Mouse (Mus musculus) lung, adult 2 months (tissue): ENCODE data around the gene Fam69a. TPM values are rescaled to one million over a fixed set of nuclear protein-coding genes. Genes with fewer than 3 reads are reported as not detected.

Experiments
- DNase-seq: peaks from one replicate; pipeline ENCODE4 v3.0.0; 2022
- H3K4me1 ChIP-seq: fragments of 200-500 bp; 2 replicates; pipeline ENCODE4 v1.6.1; 2011; ENCODE audit warnings: low read length; ENCODE audit not compliant: control insufficient read depth, insufficient read depth
- H3K4me3 ChIP-seq: fragments of 200-500 bp; replicated peaks from 2 replicates; pipeline ENCODE3; 2011; ENCODE audit warnings: low read depth, mild to moderate bottlenecking, control low read depth, low read length; ENCODE audit errors: extremely low read depth
- CTCF ChIP-seq: fragments of 200-500 bp; IDR thresholded peaks from 2 replicates; pipeline ENCODE4 v1.5.1; 2011; ENCODE audit warnings: mild to moderate bottlenecking, low read length, control low read depth; ENCODE audit not compliant: insufficient read depth
- POLR2A ChIP-seq: fragments of 200-500 bp; IDR thresholded peaks from 2 replicates; pipeline ENCODE4 v1.6.1; 2011; ENCODE audit warnings: low read depth, mild to moderate bottlenecking, control low read depth, low read length, borderline replicate concordance; ENCODE audit errors: extremely low read depth
- WGBS: fragments of 180-500 bp; shearing (Covaris S2); methylation state at CpG from one replicate; pipeline ENCODE4 v1.1.7; 2018; 5-methylcytosine and 5-hydroxymethylcytosine counted together
- polyA plus RNA-seq: library from polyadenylated mRNA; depleted of rRNA; stranded (reverse); fragments of >200 nt; gene quantifications from 2 replicates; pipeline ENCODE4 v1.2.3, GENCODE M21; 2012

The Fam69a gene
- polyA plus RNA-seq, 1 experiment: 4.4 TPM

DNA sequence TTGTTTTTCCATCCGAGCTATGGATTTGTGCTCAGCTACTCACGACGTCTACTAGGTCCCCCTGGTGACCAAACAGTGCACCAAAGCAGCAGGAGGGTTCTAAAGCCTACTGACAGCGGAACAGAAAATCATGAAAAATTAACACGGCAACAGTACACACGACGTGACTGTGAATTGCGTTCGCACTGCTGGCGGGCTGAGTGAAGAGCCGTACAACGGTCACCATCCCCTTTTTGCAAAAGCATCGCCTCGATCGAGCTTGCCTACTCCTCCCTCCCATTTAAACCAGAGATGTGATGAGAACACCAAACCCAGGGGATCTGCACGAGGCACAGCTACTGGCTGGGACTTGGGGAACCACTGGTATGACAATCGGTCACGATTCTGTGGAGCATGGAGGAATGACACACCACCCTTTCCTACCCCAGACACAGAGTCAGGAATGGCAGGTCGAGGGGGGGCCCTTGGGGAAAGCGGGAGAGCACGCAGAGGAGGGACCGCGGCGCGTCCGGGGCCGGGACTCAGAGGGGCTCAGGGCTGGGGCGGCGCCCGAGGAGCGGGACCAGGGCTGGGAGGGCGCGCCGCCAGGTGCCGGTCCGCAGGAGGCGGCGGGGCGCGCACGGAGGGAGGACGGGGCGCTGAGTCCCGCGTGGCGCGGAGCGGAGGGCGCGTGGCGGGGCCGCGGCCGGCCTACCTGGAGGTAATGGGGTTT lies 474 bp downstream of the Fam69a start:
- Histone ChIP-seq H3K4me1 (no peaks in the 10 kb centered on the region; the same call in 1 of the 2 replicates), H3K4me3 (peak overlapping the region; percentile 79)
- peak; percentile 72 for DNase-seq
- TF ChIP-seq POLR2A (no peak), CTCF (peak; percentile 67)
- under 1% methylated on average over 53 of the region's 54 CpGs for WGBS

DNA sequence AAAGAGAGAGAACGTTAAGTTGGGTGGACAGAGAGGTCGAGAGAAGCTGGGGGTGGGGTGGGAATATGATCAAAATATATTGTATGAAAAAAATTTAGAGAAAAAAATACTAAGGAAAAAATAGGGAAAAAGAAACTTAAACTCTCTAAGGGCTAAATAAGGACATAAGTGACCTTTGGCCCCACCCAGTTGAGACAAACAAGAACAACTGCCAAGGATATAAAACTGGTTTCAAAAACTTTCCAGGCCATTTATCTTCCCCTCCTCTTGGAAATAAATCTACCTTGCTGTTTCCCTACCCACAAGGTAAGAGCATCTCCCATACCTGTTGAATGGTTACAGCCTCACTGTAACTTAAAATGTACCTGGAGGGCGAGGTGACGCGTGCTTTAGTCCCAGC lies 2.9 kb downstream of the Fam69a start:
- WGBS: 84% methylated on average over 5 of the region's 5 CpGs
- Histone ChIP-seq H3K4me3 (no peak overlapping the region), H3K4me1 (peaks cover 2% of the 10 kb centered on the region; the same call in 1 of the 2 replicates)
- TF ChIP-seq CTCF: no peak
- no peak for TF ChIP-seq POLR2A
- no peak for DNase-seq

DNA sequence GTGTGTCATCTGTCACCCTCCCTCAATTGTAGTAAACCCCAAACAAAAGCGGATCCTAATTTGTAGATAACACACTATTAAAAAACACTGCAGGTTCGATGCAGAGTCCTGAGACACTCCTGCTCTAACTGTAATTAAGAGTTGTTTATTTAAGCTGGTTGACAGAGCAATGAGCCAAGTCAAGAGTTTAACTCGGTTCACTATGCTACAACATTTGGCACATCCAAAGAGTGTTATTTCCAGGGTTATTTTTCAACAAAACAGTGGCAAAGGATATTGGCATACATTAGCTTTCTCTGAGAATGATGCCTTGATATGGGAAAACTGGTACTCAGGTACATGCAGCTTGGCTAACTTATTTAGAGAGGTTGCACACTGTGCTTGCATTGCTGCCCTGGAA lies 4.9 kb downstream of the Fam69a start:
- no peak for TF ChIP-seq CTCF
- no peak for TF ChIP-seq POLR2A
- WGBS: 46% methylated on average over 3 of the region's 3 CpGs
- Histone ChIP-seq H3K4me1 (peaks cover 2% of the 10 kb centered on the region; the same call in 1 of the 2 replicates), H3K4me3 (no peak overlapping the region)
- no peak for DNase-seq

DNA sequence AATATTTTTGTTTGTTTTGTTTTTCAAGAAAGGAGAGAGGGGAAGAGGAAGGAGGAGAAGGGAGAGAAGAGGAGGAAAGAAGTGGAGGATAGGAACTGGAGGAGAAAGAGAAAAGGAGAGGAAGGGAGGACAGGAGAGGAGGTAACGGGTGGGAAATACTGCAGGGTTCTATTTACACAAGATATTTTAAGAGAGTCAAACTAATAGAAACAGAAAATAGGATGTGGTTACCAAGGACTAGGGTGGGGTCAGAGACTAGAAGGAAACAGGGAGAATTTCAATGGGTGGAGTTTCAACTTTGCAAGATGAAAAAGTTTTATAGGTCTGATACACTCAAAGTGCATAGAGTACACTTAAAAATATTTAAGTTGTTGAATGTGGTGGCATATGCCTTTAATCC lies 7.0 kb downstream of the Fam69a start:
- DNase-seq: no peak
- TF ChIP-seq CTCF (no peak), POLR2A (no peak)

DNA sequence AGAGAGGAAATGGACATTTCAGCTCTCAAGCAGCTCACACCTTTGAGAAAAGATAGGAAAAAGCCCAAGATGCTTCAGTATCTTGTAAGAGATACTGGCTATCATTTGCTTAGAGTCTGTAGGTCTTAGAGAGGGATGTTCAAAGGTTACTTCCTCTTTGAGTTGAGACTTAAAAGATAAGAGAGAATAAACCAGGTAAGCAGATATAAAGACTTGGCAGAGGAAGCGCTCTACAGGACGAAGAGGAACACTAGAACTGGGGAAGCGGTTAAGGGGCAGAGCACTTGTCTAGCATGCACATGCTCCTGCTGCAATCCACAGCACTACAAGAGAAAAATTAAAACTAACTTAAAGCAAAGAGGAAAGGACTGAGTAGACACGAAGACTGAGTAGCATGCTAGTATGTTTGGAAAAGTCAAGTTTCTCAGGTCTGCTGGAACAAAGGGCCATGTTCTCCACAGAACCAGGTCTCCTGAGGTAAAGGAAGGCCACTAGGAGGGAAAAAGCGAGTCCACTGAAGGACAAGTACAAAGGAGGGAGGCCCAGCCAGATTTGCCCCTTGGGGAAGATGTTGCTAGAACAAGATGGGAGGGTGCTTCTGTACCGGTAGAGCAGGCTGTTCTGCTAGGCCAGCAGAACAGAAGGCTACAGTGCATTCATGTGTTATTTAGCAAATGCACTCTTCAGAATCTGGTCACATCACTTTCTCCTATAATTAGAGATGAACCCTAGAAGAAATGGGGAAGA lies 8.4 kb downstream of the Fam69a start:
- DNase-seq: peak; percentile 6
- 72% methylated on average over 6 of the region's 6 CpGs for WGBS
- H3K4me3 ChIP-seq: no peak overlapping the region
- peaks cover 3% of the 10 kb centered on the region; the same call in 1 of the 2 replicates for H3K4me1 ChIP-seq
- TF ChIP-seq CTCF (no peak), POLR2A (no peak)

More for the DNA sequence above, 7.0 kb downstream of the Fam69a start:
- Histone ChIP-seq H3K4me1 (peaks cover 2% of the 10 kb centered on the region; the same call in 1 of the 2 replicates), H3K4me3 (no peak overlapping the region)
- WGBS: 38% methylated on average over 1 of the region's 1 CpGs

DNA sequence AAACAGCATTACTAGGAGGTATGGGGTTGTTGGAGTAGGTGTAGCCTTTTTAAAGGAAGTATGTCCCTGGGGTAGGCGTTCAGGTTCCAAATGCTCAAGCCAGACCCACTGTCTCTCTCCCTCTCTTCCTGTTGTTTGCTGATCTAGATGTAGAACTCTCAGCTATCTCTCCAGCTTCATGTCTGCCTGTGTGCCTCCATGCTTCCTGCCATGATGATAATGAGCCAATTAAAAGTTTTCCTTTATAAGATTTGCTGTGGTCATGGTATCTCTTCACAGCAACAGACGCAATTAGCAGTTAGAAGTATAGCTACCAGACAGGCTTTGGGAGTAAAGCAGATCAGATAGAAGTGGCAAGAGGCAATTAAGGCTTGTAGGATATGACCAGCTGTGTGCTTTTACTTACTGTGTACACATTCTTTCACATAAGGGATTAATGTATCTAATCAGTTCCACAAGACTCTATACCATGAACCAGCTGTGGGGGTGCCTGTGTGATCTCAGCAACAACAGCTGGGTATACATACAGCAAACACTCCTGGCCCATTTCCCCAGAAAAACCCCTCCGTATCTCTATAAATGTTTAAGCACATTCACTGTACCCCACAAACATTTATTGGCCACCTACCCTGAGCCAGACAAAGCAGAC lies 9.1 kb downstream of the Fam69a start:
- 77% methylated on average over 3 of the region's 3 CpGs for WGBS
- peak; percentile 1 for DNase-seq
- H3K4me3 ChIP-seq: no peak overlapping the region
- peaks cover 5% of the 10 kb centered on the region; the same call in 1 of the 2 replicates for H3K4me1 ChIP-seq
- TF ChIP-seq CTCF (no peak), POLR2A (no peak)

DNA sequence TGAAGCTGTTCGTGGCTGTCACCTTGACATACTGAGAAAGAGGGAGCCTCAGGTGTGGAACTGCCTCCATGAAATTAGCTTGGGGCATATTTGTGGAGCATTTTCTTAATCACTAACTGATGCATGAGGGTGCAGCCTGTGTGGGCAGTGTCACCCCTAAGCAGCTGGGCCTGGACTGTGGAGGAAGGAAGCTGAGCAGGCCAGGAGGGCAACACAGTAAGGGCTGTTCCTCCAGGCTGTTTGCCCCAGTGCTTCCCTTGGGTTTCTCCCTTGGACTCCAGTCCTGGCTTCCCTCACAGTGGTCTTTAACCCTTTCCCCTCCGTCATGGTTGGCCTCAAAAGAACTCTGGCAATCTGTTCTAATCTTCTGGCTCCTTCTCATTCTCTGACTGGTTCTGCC lies 13.6 kb downstream of the Fam69a start:
- Histone ChIP-seq H3K4me3 (no peak overlapping the region), H3K4me1 (peaks cover 2% of the 10 kb centered on the region; the same call in 1 of the 2 replicates)
- TF ChIP-seq CTCF: no peak
- TF ChIP-seq POLR2A: no peak
- DNase-seq: no peak
- WGBS: 87% methylated on average over 2 of the region's 2 CpGs

DNA sequence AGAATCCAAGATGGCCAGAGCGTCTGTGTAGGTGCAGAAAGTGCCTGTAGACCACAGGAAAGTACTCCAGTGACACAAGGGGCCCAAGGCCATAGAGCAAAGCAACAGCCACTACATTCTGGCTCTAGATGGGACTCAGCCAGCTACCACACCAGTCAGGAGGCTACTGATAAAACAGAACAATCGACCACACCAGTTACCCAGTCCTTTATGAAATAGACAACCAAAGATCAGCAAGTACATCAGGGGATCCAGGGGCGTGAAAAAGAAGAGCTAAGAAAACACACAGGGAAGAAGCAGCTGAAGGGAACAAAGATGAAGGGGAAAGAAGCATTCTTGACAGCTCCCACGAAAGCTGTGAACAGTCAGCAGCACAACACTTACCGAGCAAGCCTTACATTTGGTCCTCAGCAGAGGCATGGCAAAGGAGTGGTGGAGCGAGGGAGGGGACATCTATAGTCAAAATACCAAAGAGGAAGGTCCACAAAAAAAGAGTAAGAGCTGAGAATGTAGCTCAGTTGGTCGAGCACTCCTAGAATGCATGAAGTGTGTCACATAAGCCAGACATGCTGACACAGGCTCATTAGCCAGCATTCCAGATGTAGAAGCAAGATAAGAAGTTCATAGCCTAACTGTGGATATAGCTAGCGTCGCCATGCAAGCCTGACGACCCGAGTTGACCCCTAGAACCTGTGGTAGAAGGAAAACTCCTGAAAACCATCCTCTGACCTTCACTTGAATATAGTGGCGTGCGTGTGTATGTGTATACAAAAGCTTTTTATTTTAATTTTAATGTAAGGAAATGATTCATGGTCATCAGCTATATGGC lies 14.2 kb downstream of the Fam69a start:
- Histone ChIP-seq H3K4me3 (no peak overlapping the region), H3K4me1 (peaks cover 2% of the 10 kb centered on the region; the same call in 1 of the 2 replicates)
- WGBS: 61% methylated on average over 13 of the region's 13 CpGs
- TF ChIP-seq CTCF (no peak), POLR2A (no peak)
- no peak for DNase-seq
